Mouse (Mus musculus) CH12.LX (cell line): Measurements from ENCODE around the gene Bves. TPM values are rescaled to one million over a fixed set of nuclear protein-coding genes. Genes with fewer than 3 reads are reported as not detected.

Experiments used
- DNase-seq: peaks from one replicate; pipeline ENCODE4 v3.0.0-alpha.2; 2013; ENCODE audit errors: extremely low read depth
- H3K27ac ChIP-seq: 2 replicates; pipeline ENCODE4 v1.5.1; 2012; ENCODE audit warnings: low read depth, mild to moderate bottlenecking, control low read depth, moderate library complexity; ENCODE audit not compliant: insufficient read depth
- H3K27me3 ChIP-seq: replicated peaks from 2 replicates; pipeline ENCODE3; 2012; ENCODE audit warnings: inconsistent platforms
- H3K36me3 ChIP-seq, 2 experiments: replicated peaks in 1 of 2; 2 replicates each; pipeline versions ENCODE3 to v1.6.1; 2012; ENCODE audit warnings: inconsistent platforms in 1 of 2, low read length in 1 of 2, mild to moderate bottlenecking in 1 of 2, mixed read lengths in 1 of 2, moderate library complexity in 1 of 2; ENCODE audit not compliant: control insufficient read depth in 1 of 2, insufficient read depth in 1 of 2
- H3K4me1 ChIP-seq, 2 experiments: 2 replicates each; pipeline ENCODE4 v1.6.1; 2012; ENCODE audit warnings: inconsistent platforms in 1 of 2, moderate library complexity in 1 of 2; ENCODE audit not compliant: insufficient read depth in 2 of 2, control insufficient read depth in 1 of 2
- H3K4me2 ChIP-seq: 2 replicates; pipeline ENCODE4 v1.6.1; 2012; ENCODE audit warnings: low read depth, mild to moderate bottlenecking, control low read depth; ENCODE audit not compliant: poor library complexity, insufficient read depth, severe bottlenecking
- H3K4me3 ChIP-seq, 3 experiments: fragments of 150-350 bp in 1 of 3; sonication (generic) in 1 of 3; replicated peaks in 1 of 3; 2 replicates each; pipeline versions ENCODE3 to v1.5.1; 2011 to 2012; ENCODE audit warnings: low read depth in 2 of 3, low read length in 2 of 3, mild to moderate bottlenecking in 2 of 3, moderate library complexity in 2 of 3, control low read depth in 1 of 3, improper control_type of control experiment in 1 of 3, inconsistent platforms in 1 of 3, mixed read lengths in 1 of 3; ENCODE audit not compliant: poor library complexity in 1 of 3
- H3K79me2 ChIP-seq: replicated peaks from 2 replicates; pipeline ENCODE4 v1.6.1; 2012; ENCODE audit warnings: mild to moderate bottlenecking, moderate library complexity; ENCODE audit not compliant: control insufficient read depth, poor library complexity, insufficient read depth, severe bottlenecking; ENCODE audit errors: extremely low read depth
- H3K9ac ChIP-seq: 2 replicates; pipeline ENCODE4 v1.6.1; 2012; ENCODE audit warnings: low read depth, mild to moderate bottlenecking, control low read depth, moderate library complexity; ENCODE audit not compliant: insufficient read depth
- H3K9me3 ChIP-seq: replicated peaks from 2 replicates; pipeline ENCODE3; 2012; ENCODE audit warnings: low read length, inconsistent platforms, mixed read lengths
- CHD1 ChIP-seq: IDR thresholded peaks from 2 replicates; pipeline ENCODE4 v1.6.1; 2012; ENCODE audit warnings: low read depth, low read length, improper control_type of control experiment, inconsistent platforms
- CTCF ChIP-seq, 2 experiments: IDR thresholded peaks in 1 of 2; conservative IDR thresholded peaks in 1 of 2; 2 replicates each; pipeline ENCODE4 v1.5.1; 2011 to 2012; ENCODE audit warnings: low read depth in 2 of 2, low read length in 2 of 2, improper control_type of control experiment in 1 of 2, inconsistent platforms in 1 of 2, mild to moderate bottlenecking in 1 of 2, moderate library complexity in 1 of 2
- E2F4 ChIP-seq: IDR thresholded peaks from 2 replicates; pipeline ENCODE4 v1.6.1; 2011; ENCODE audit warnings: low read depth, low read length, improper control_type of control experiment; ENCODE audit not compliant: insufficient replicate concordance
- ELF1 ChIP-seq: IDR thresholded peaks from 2 replicates; pipeline ENCODE4 v1.6.1; 2014; ENCODE audit warnings: low read depth, mild to moderate bottlenecking, inconsistent platforms, low read length, improper control_type of control experiment
- EP300 ChIP-seq: IDR thresholded peaks from 2 replicates; pipeline ENCODE4 v1.6.1; 2011; ENCODE audit warnings: low read length, improper control_type of control experiment
- GABPA ChIP-seq: IDR thresholded peaks from 2 replicates; pipeline ENCODE4 v1.6.1; 2012; ENCODE audit warnings: low read depth, low read length, improper control_type of control experiment, inconsistent platforms; ENCODE audit not compliant: insufficient replicate concordance
- MYC ChIP-seq: IDR thresholded peaks from 2 replicates; pipeline ENCODE4 v1.6.1; 2011; ENCODE audit warnings: low read depth, mild to moderate bottlenecking, improper control_type of control experiment, low read length
- NELFE ChIP-seq: IDR thresholded peaks from 2 replicates; pipeline ENCODE4 v1.6.1; 2011; ENCODE audit warnings: low read depth, low read length, improper control_type of control experiment
- NRF1 ChIP-seq: IDR thresholded peaks from 2 replicates; pipeline ENCODE4 v1.6.1; 2014; ENCODE audit warnings: low read depth, mild to moderate bottlenecking, inconsistent platforms, low read length, improper control_type of control experiment, moderate library complexity
- PAX5 ChIP-seq: IDR thresholded peaks from 2 replicates; pipeline ENCODE4 v1.6.1; 2012; ENCODE audit warnings: low read length, inconsistent platforms, mixed read lengths
- SIN3A ChIP-seq: IDR thresholded peaks from 2 replicates; pipeline ENCODE4 v1.6.1; 2012; ENCODE audit warnings: low read length, improper control_type of control experiment, inconsistent platforms
- SMC3 ChIP-seq: IDR thresholded peaks from 2 replicates; pipeline ENCODE4 v1.6.1; 2011; ENCODE audit warnings: low read depth, low read length, improper control_type of control experiment
- TBP ChIP-seq: conservative IDR thresholded peaks from 2 replicates; pipeline ENCODE4 v1.6.1; 2011; ENCODE audit warnings: low read depth, low read length, improper control_type of control experiment
- UBTF ChIP-seq: IDR thresholded peaks from 2 replicates; pipeline ENCODE4 v1.6.1; 2012; ENCODE audit warnings: low read depth, mild to moderate bottlenecking, inconsistent platforms, low read length, improper control_type of control experiment, moderate library complexity
- USF1 ChIP-seq: IDR thresholded peaks from 2 replicates; pipeline ENCODE4 v1.6.1; 2014; ENCODE audit warnings: low read depth, mild to moderate bottlenecking, inconsistent platforms, low read length, improper control_type of control experiment
- USF2 ChIP-seq: conservative IDR thresholded peaks from 2 replicates; pipeline ENCODE4 v1.6.1; 2011; ENCODE audit warnings: low read depth, low read length, improper control_type of control experiment
- ZC3H11A ChIP-seq: IDR thresholded peaks from 2 replicates; pipeline ENCODE4 v1.6.1; 2012; ENCODE audit warnings: low read depth, mild to moderate bottlenecking, inconsistent platforms, low read length, improper control_type of control experiment
- ZKSCAN1 ChIP-seq: IDR thresholded peaks from 2 replicates; pipeline ENCODE4 v1.6.1; 2012; ENCODE audit warnings: low read depth, inconsistent platforms, low read length, improper control_type of control experiment, borderline replicate concordance
- ZNF384 ChIP-seq: IDR thresholded peaks from 2 replicates; pipeline ENCODE4 v1.6.1; 2012; ENCODE audit warnings: low read depth, low read length, improper control_type of control experiment, inconsistent platforms
- dilution Hi-C: fragments of 300-500 bp; cut with MboI; formaldehyde crosslinking; loops from 2 replicates; pipeline ENCODE4 v1.14.3; 2020; ENCODE audit warnings: low sequenced_read_pairs; ENCODE audit not compliant: extremely low pct_unique_long_range_greater_than_20kb, extremely low pct_ligation_motif_present
- in situ Hi-C: fragments of 300-500 bp; cut with MboI; formaldehyde crosslinking; loops from 3 replicates; pipeline ENCODE4 v1.14.3; 2019; ENCODE audit warnings: low sequenced_read_pairs, low pct_ligation_motif_present, low pct_unique_long_range_greater_than_20kb, mixed read lengths
- polyA plus RNA-seq: library from polyadenylated mRNA; unstranded; fragments of >175 nt; gene quantifications from 2 replicates; pipeline ENCODE4 v1.2.1, GENCODE M21; 2012; ENCODE audit warnings: low read depth; ENCODE audit not compliant: insufficient read length
- total RNA-seq, 2 experiments: library from RNA; depleted of rRNA; stranded (reverse); fragments of 300-350 nt in 1 of 2; fragments of >200 nt in 1 of 2; gene quantifications; 2 replicates each; pipeline ENCODE4 v1.2.3; 2012 to 2014

The Bves gene
- total and polyA plus RNA-seq, 3 experiments: not detected

DNA sequence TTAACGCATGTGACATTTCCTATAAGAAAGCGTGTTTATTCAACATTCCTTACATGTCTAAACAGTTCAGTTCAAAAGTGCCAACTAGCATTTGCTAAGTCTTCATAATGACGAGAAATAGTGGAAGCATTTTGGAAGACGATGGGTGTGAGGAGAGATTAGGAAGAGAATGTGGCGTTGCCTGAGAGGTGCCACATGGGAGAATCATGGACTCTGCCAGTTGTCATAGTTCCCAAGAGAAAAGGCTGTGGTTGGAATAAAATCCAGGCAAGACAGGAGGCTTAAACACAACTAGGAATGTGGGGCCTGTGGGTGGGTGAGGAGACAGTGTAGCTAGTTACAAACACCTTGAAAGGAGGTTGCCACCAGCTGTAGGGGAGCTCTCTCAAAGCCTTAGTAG lies 30.4 kb upstream of the Bves start:
- H3K36me3 ChIP-seq: no peaks in the 10 kb centered on the region
- H3K4me3 ChIP-seq: no peak overlapping the region
- dilution Hi-C loops: no loop called here
- H3K27me3 ChIP-seq: no peaks in the 10 kb centered on the region
- no peak overlapping the region for H3K4me2 ChIP-seq
- no peaks in the 10 kb centered on the region for H3K9me3 ChIP-seq
- DNase-seq: no peak
- TF ChIP-seq NELFE (no peak), ZKSCAN1 (no peak), SIN3A (no peak), MYC (no peak), USF1 (no peak), ZC3H11A (no peak), E2F4 (no peak), CHD1 (no peak), ZNF384 (no peak), UBTF (no peak), USF2 (no peak), SMC3 (no peak), TBP (no peak), CTCF (conservative IDR thresholded peaks at IDR 0.05 in 1 of 2, IDR thresholded peaks at IDR 0.05 in 1 of 2; ENCODE audit: low read depth in 2 of 2, low read length in 2 of 2) (no peak), NRF1 (no peak), EP300 (no peak), ELF1 (no peak), GABPA (no peak)
- TF ChIP-seq, all 38 proteins: peak for 0
- no peak overlapping the region for H3K9ac ChIP-seq
- H3K4me1 ChIP-seq: no peaks in the 10 kb centered on the region
- H3K27ac ChIP-seq: no peak overlapping the region
- in situ Hi-C loops: no loop called here
- no peaks in the 10 kb centered on the region for H3K79me2 ChIP-seq

DNA sequence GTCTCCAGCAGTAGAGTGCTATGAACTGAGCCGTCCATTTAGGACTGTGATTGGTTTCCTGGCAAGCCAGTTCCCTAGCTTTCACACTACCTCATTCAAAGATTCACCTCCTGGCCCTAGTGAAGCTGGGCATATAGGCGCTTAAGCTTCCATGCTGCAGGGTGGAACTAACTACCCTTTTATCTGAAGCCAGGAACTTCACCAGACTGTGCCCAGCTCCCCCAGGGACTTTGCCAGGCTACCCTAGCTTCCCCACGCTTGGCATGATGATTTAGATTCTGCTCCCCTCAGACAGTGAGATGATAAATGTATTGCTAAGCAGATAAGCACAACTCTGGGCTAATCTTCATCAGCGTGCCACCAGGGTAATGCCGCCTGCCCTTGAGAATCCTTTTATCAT lies 24.4 kb upstream of the Bves start:
- H3K36me3 ChIP-seq: no peaks in the 10 kb centered on the region
- 0 out of 4 replicates have a peak, but pooled peaks cover 0 to 2% of the 10 kb centered on the region in 2 experiments for H3K4me1 ChIP-seq
- no peak overlapping the region for H3K9ac ChIP-seq
- no peak overlapping the region for H3K4me2 ChIP-seq
- no peaks in the 10 kb centered on the region for H3K79me2 ChIP-seq
- no peak for TF ChIP-seq PAX5
- no peak for TF ChIP-seq UBTF
- no peak for TF ChIP-seq ZKSCAN1
- dilution Hi-C loops (no loop called here), in situ Hi-C loops (no loop called here)
- H3K4me3 ChIP-seq: no peak overlapping the region
- DNase-seq: no peak
- H3K9me3 ChIP-seq: no peaks in the 10 kb centered on the region
- no peaks in the 10 kb centered on the region for H3K27me3 ChIP-seq
- no peak overlapping the region for H3K27ac ChIP-seq
